Mouse (Mus musculus) mouse embryonic stem cell (cell line): ENCODE results near the gene Ubiad1.

Experiments used
- in situ Hi-C, 2 experiments: fragments of 300-500 bp; cut with MboI; formaldehyde crosslinking; loops; 1 replicate in 1 of 2; 3 replicates in 1 of 2; pipeline ENCODE4 v1.14.3; 2019 to 2020; ENCODE audit warnings: low sequenced_read_pairs in 2 of 2, low pct_unique_long_range_greater_than_20kb in 1 of 2, mixed read lengths in 1 of 2; ENCODE audit not compliant: unreplicated experiment in 1 of 2

Gene Ubiad1

GRCm38 (mm10) chr4:148417559-148417958 lies 27.0 kb downstream of the Ubiad1 start:
- in situ Hi-C loops, result no loop called here

GRCm38 (mm10) chr4:148417074-148417526 lies 27.5 kb downstream of the Ubiad1 start:
- in situ Hi-C loops, result no loop called here

DNA sequence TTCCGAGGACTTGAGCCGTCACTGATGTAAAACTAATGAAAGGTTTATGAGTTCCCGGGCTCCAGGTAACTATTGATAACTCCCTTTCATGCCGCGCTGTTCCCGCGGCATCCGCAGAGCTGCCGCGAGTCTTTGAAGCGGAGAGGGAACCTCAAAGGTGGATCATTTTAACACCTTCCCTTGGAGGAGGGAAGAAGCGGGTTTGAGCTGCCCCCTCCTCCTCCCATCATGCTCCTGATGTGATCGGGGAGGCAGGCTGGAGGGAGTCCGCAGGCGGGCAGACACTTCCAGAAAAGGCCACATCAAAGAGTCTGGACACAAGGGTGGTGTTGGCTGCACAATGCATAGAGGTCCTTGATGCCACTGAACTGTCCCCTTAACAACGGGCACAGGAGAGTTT lies 29.0 kb downstream of the Ubiad1 start:
- in situ Hi-C loops, result no loop called here

GRCm38 (mm10) chr4:148408256-148408975 lies 36.2 kb downstream of the Ubiad1 start:
- in situ Hi-C loops, result no loop called here

DNA sequence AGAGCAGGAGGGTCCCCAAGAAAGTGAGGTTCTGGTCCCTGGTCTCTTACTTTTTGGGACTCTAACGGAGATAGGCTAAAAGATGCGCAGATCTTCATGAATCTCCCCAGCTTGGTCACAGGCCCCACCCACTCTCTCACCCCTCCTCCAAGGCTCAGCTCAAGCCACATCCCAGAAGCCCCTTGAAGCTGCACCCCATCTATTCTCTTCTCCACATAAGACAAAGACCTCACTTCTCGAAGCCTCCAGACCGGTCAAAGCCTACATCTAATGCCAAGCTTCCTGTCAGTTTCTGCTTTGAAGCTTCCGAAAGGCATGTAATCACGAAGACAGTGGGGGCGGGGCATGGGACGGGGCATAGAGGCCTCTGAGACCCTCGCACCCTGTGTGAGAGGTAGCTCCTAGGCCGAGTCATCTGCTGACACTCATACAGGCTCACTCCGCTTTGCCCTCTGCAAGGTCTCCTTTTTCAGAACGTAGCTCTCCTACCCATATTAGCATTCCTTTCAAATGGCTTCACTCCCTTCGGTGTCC lies 39.2 kb downstream of the Ubiad1 start:
- in situ Hi-C loops, result no loop called here

DNA sequence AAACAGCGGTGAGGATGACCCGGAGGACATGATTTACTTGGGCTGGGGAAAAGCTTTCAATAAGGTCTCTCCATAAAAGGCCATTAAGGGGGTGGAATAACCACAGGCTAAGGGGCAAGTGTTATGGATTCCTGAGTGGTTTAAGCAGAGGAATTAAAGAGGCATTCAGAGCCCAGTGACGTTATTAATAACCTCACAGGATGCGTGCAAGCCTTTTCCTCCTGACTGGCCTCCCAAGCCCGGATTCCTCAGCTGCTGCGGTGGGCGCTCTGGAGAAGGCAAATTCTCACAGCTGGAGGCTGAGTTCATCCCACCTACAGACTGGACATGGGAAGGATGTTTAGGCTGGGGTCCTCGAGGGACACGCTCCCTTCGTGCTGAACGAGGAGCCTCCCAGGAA lies 39.8 kb downstream of the Ubiad1 start:
- in situ Hi-C loops, result no loop called here

GRCm38 (mm10) chr4:148403402-148403801 lies 41.2 kb downstream of the Ubiad1 start:
- in situ Hi-C loops, result no loop called here

DNA sequence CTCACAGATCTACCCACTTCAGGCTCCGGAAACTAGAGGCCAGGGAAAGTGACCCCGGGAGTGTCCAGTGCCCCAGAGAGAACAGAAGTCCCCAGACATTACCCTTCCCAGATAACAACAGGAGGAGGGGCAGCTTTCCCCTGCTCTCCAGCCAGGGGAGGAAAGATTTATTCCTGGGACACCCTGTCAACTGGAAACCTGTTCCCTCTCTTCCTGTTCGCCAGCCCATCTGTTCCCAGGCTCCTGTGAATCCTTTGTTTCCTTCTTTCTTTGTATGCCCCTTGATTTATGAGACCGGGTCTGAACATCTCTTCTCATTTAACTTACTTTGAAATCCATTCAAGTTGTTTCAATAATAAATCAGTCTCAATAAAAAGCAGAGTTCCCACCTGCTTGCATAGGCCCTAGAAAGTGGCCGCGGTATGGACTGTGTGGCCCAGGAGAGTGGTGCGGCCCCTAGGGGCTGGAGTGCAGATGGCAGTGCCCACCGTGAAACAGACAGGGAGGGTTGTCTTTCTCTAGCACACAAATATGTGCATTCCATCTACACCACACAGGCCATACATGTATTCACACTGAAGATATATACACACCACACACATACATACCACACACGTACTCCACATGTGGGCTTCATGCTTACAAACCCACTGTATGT lies 45.0 kb downstream of the Ubiad1 start:
- in situ Hi-C loops, result no loop called here

DNA sequence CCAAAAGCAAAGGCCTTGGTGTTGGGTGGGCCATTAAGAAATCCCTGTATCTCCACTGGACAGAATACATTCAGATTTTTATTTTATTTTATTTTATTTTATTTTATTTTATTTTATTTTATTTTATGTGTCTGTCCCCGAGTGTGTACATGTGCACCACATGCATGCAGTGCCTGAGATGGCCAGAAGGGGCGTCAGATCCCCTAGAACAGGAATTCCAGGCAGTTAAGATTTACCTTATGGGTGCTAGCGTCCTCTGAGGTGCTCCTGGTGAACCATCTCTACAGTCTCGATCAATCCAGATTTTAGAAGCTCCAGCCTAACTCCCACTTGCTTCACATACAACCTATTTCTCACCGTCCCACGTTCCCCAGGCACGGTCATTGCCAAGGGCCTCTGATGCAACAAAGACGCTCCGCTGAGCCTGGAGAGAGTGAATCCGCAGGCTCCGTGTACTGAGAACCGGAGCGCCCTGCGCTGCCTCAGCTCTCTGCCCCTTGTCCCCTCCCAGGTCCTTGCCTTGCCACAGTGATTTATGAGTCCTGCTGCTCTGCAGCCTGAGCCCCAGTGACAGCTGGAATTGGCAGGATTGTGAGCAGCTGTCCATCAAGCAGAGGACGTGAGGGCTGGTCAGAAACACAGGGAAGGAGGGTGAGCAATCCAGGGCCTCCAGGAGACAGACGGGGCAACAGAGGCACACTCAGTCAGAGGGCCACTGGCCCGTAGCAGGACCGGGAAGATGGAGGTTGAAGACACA lies 46.9 kb downstream of the Ubiad1 start:
- in situ Hi-C loops, result no loop called here

DNA sequence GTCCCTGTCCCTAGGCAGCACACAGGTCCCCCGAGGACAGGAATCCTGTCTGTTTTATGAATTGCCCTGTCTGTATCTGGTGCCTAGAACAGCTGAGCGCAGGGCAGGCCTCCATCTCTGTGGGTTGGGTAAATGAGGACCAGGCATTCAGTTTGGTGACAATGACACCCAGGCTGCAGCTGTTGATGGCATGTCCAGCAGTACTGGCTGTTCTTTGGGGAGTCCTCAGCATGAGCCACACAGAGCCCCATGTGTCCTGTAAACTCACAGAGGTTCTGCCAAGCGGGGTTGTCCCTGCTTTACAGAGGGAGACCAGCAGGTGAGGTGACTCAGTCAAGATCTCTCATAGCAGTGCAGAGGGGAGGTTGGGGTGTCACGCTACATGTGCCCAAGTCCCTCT lies 47.5 kb downstream of the Ubiad1 start:
- in situ Hi-C loops, result no loop called here

GRCm38 (mm10) chr4:148395875-148396274 lies 48.7 kb downstream of the Ubiad1 start:
- in situ Hi-C loops, result no loop called here

DNA sequence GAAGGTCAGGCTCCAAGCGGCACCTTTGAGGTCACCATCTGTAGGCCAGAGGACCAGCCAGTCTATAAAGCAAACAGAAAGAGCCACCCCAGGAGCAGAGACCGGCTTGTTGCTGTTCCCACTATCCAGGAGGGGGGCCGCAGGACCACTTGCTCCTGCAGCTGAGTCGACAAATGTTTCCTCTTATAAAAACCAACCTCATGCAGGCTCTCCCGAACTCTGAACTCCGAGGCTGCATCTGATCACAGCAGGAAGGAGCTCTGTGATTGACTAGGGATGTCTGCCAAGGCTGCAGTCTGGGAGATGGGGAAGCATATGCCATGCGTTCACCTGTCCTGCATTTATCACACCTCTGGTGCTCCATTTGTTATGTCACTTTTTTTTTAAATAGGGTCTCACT lies 49.4 kb downstream of the Ubiad1 start:
- in situ Hi-C loops, result no loop called here

DNA sequence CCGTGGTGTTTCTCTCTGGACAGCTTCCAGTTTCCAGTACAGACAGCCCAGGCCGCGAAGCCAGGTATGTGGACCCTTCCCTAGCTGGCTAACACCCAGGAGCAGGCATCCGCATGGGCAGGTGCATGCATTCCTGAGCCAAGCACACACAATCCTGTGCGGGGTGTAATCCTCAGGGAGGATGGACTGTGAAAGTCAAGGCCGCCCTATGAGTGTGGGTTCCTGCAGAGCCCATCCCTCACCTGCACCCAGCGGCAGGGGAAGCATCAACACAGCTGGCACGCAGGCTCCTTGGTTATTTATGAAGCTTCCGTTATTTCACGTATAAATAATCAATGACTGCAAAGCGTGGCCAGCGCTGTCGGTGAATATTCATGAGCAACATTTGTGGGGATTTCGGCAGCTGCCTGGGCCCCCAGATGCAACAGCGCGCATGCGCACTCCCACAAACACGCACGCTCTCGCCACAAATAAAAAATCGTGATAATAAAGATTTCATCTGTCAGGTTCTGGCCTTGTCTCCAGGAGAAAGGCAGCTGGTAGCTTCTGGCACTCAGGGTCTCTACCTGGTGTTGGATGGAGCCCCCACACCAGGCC lies 52.8 kb downstream of the Ubiad1 start:
- in situ Hi-C loops, result no loop called here

DNA sequence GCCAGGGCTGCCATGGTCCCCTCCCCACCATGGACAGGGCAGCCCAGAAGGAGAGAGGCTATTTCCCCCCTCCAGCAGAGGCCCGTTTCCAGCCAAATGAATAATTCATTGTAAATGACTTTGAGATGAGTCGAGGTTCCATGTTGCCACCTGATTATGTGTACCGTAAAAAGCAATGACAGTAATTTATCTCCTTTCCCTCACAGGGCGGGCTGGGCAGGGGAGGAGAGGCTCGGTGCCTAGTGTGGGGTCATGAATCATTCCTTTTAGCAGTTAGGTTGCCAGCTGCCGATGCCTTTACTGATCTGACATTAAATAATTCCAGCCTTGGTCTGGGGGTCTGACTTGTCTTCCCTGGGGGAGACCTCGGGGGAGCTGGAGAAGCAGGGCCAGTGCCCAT lies 54.9 kb downstream of the Ubiad1 start:
- in situ Hi-C loops, result no loop called here

- in situ Hi-C loops, result no loop called here
Observed at GRCm38 (mm10) chr4:148389047-148389446, 55.5 kb downstream of the Ubiad1 start.

DNA sequence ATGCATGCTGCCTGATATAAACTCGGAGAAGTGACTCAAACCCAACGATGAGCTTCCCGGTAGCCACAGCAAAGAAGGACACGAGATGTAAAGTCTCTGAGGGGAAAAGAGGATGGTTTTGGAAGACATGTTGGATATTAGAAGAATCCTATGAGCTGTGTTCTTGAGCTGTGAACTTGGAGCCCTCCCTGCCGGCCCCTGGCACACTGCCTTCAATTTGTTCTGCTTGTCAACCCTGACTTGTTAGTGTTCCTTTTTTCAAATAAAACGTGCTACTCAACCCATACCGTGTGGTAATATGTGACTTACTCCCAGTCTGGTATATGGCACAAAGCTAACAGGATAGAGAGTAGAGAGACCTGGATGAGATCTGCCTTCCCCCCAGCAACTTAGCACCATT lies 59.3 kb downstream of the Ubiad1 start:
- in situ Hi-C loops, result no loop called here
